Mouse (Mus musculus) MEL (cell line): ENCODE measurements around the gene Adnp. TPM values are rescaled to one million over a fixed set of nuclear protein-coding genes. Genes with fewer than 3 reads are reported as not detected.
A peak's percentile ranks its signal among the peaks of the same experiment; 100 is the strongest.

Source experiments
- DNase-seq: peaks from one replicate; pipeline ENCODE4 v3.0.0; 2011; ENCODE audit warnings: low read depth, low spot score
- H3K27ac ChIP-seq: 2 replicates; pipeline ENCODE4 v1.5.1; 2012; ENCODE audit warnings: low read depth, mild to moderate bottlenecking, control low read depth, low read length, moderate library complexity; ENCODE audit not compliant: control insufficient read depth
- H3K27me3 ChIP-seq, 2 experiments: fragments of 150-350 bp in 1 of 2; sonication (generic) in 1 of 2; 2 replicates each; pipeline ENCODE4 v1.6.1; 2012; ENCODE audit warnings: low read length in 2 of 2, mild to moderate bottlenecking in 2 of 2, improper control_type of control experiment in 1 of 2, moderate library complexity in 1 of 2; ENCODE audit not compliant: insufficient read depth in 2 of 2, control insufficient read depth in 1 of 2
- H3K36me3 ChIP-seq, 2 experiments: 2 replicates each; pipeline ENCODE4 v1.6.1; 2012 to 2014; ENCODE audit warnings: low read length in 2 of 2, improper control_type of control experiment in 1 of 2, inconsistent platforms in 1 of 2, mild to moderate bottlenecking in 1 of 2; ENCODE audit not compliant: insufficient read depth in 2 of 2, control insufficient read depth in 1 of 2
- H3K4me1 ChIP-seq, 2 experiments: fragments of 150-350 bp in 1 of 2; sonication (generic) in 1 of 2; 2 replicates each; pipeline ENCODE4 v1.6.1; 2012; ENCODE audit warnings: low read length in 2 of 2, improper control_type of control experiment in 1 of 2, mild to moderate bottlenecking in 1 of 2; ENCODE audit not compliant: insufficient read depth in 2 of 2, control insufficient read depth in 1 of 2
- H3K4me3 ChIP-seq, 2 experiments: fragments of 150-350 bp in 1 of 2; sonication (generic) in 1 of 2; 2 replicates each; pipeline ENCODE4 v1.5.1; 2012; ENCODE audit warnings: low read depth in 2 of 2, low read length in 2 of 2, mild to moderate bottlenecking in 2 of 2, moderate library complexity in 2 of 2, control low read depth in 1 of 2, improper control_type of control experiment in 1 of 2; ENCODE audit not compliant: control insufficient read depth in 1 of 2, insufficient read depth in 1 of 2
- H3K79me2 ChIP-seq: 2 replicates; pipeline ENCODE4 v1.6.1; 2012; ENCODE audit warnings: mild to moderate bottlenecking, low read length, moderate library complexity; ENCODE audit not compliant: control insufficient read depth, poor library complexity, insufficient read depth
- H3K9ac ChIP-seq: 2 replicates; pipeline ENCODE4 v1.6.1; 2012; ENCODE audit warnings: low read depth, mild to moderate bottlenecking, control low read depth, low read length, moderate library complexity; ENCODE audit not compliant: control insufficient read depth, poor library complexity, severe bottlenecking
- H3K9me3 ChIP-seq: fragments of 150-350 bp; sonication (generic); replicated peaks from 2 replicates; pipeline ENCODE4 v1.6.1; 2012; ENCODE audit warnings: mild to moderate bottlenecking, low read length, improper control_type of control experiment, moderate library complexity; ENCODE audit not compliant: insufficient read depth
- CHD2 ChIP-seq: IDR thresholded peaks from 2 replicates; pipeline ENCODE4 v1.6.1; 2011; ENCODE audit warnings: low read length, improper control_type of control experiment
- CTCF ChIP-seq, 3 experiments: IDR thresholded peaks in 2 of 3; conservative IDR thresholded peaks in 1 of 3; 2 replicates each; pipeline ENCODE4 v1.5.1; 2011 to 2012; ENCODE audit warnings: low read length in 3 of 3, low read depth in 2 of 3, mild to moderate bottlenecking in 2 of 3, improper control_type of control experiment in 1 of 3, inconsistent platforms in 1 of 3, mixed read lengths in 1 of 3, moderate library complexity in 1 of 3; ENCODE audit not compliant: control insufficient read depth in 1 of 3, insufficient read depth in 1 of 3, poor library complexity in 1 of 3, severe bottlenecking in 1 of 3
- ELF1 ChIP-seq: IDR thresholded peaks from 2 replicates; pipeline ENCODE4 v1.6.1; 2014; ENCODE audit warnings: low read depth, mild to moderate bottlenecking, inconsistent platforms, low read length, improper control_type of control experiment, moderate library complexity
- EP300 ChIP-seq, 2 experiments: IDR thresholded peaks; 2 replicates each; pipeline ENCODE4 v1.6.1; 2011; ENCODE audit warnings: improper control_type of control experiment in 2 of 2, low read length in 2 of 2, low read depth in 1 of 2, mild to moderate bottlenecking in 1 of 2
- GABPA ChIP-seq: IDR thresholded peaks from 2 replicates; pipeline ENCODE4 v1.6.1; 2012; ENCODE audit warnings: low read depth, mild to moderate bottlenecking, inconsistent platforms, low read length, improper control_type of control experiment, moderate library complexity
- GATA1 ChIP-seq: IDR thresholded peaks from 2 replicates; pipeline ENCODE4 v1.6.1; 2011; ENCODE audit warnings: low read depth, low read length, improper control_type of control experiment
- HCFC1 ChIP-seq: IDR thresholded peaks from 2 replicates; pipeline ENCODE4 v1.6.1; 2012; ENCODE audit warnings: low read depth, mild to moderate bottlenecking, inconsistent platforms, low read length, improper control_type of control experiment, moderate library complexity
- JUND ChIP-seq: IDR thresholded peaks from 2 replicates; pipeline ENCODE4 v1.6.1; 2011; ENCODE audit warnings: low read depth, mild to moderate bottlenecking, improper control_type of control experiment, low read length
- MAX ChIP-seq: IDR thresholded peaks from 2 replicates; pipeline ENCODE4 v1.6.1; 2011; ENCODE audit warnings: low read length, improper control_type of control experiment
- MXI1 ChIP-seq: IDR thresholded peaks from 2 replicates; pipeline ENCODE4 v1.6.1; 2011; ENCODE audit warnings: mild to moderate bottlenecking, low read depth, low read length, improper control_type of control experiment
- NELFE ChIP-seq: IDR thresholded peaks from 2 replicates; pipeline ENCODE4 v1.6.1; 2011; ENCODE audit warnings: low read depth, low read length, improper control_type of control experiment
- POLR2A ChIP-seq, 2 experiments: IDR thresholded peaks; 2 replicates each; pipeline ENCODE4 v1.6.1; 2011 to 2012; ENCODE audit warnings: low read length in 2 of 2, mild to moderate bottlenecking in 2 of 2, control low read depth in 1 of 2, improper control_type of control experiment in 1 of 2, low read depth in 1 of 2, moderate library complexity in 1 of 2; ENCODE audit not compliant: control insufficient read depth in 1 of 2, insufficient read depth in 1 of 2, poor library complexity in 1 of 2
- POLR2AphosphoS2 ChIP-seq: IDR thresholded peaks from 2 replicates; pipeline ENCODE4 v1.6.1; 2011; ENCODE audit warnings: low read length, improper control_type of control experiment
- SMC3 ChIP-seq: IDR thresholded peaks from 2 replicates; pipeline ENCODE4 v1.6.1; 2011; ENCODE audit warnings: low read depth, low read length, improper control_type of control experiment
- TAL1 ChIP-seq: IDR thresholded peaks from 2 replicates; pipeline ENCODE4 v1.6.1; 2012; ENCODE audit warnings: mild to moderate bottlenecking, inconsistent platforms, low read length, moderate library complexity, mixed read lengths
- TCF12 ChIP-seq: IDR thresholded peaks from 2 replicates; pipeline ENCODE4 v1.6.1; 2014; ENCODE audit warnings: low read depth, mild to moderate bottlenecking, inconsistent platforms, low read length, improper control_type of control experiment, moderate library complexity
- USF1 ChIP-seq: IDR thresholded peaks from 2 replicates; pipeline ENCODE4 v1.6.1; 2014; ENCODE audit warnings: low read depth, mild to moderate bottlenecking, inconsistent platforms, low read length, improper control_type of control experiment, moderate library complexity
- USF2 ChIP-seq, 2 experiments: IDR thresholded peaks; 2 replicates each; pipeline ENCODE4 v1.6.1; 2011 to 2012; ENCODE audit warnings: improper control_type of control experiment in 2 of 2, low read length in 2 of 2, borderline replicate concordance in 1 of 2, inconsistent platforms in 1 of 2, low read depth in 1 of 2, mild to moderate bottlenecking in 1 of 2; ENCODE audit not compliant: insufficient read depth in 1 of 2
- ZC3H11A ChIP-seq: IDR thresholded peaks from 2 replicates; pipeline ENCODE4 v1.6.1; 2012; ENCODE audit warnings: low read depth, mild to moderate bottlenecking, inconsistent platforms, low read length, improper control_type of control experiment
- ZMIZ1 ChIP-seq: IDR thresholded peaks from 2 replicates; pipeline ENCODE4 v1.6.1; 2012; ENCODE audit warnings: low read depth, mild to moderate bottlenecking, inconsistent platforms, low read length, improper control_type of control experiment, moderate library complexity
- polyA plus RNA-seq, 2 experiments: library from polyadenylated mRNA; stranded (reverse) in 1 of 2; unstranded in 1 of 2; fragments of >175 nt in 1 of 2; fragments of >200 nt in 1 of 2; gene quantifications; 2 replicates each; pipeline versions ENCODE4 v1.2.1 to v1.2.4; 2012; ENCODE audit warnings: low replicate concordance in 2 of 2, low read depth in 1 of 2; ENCODE audit not compliant: insufficient read length in 2 of 2, insufficient read depth in 1 of 2, missing spikeins in 1 of 2
- total RNA-seq: library from RNA; depleted of rRNA; stranded (reverse); fragments of 300-350 nt; gene quantifications from 2 replicates; pipeline ENCODE4 v1.2.3, GENCODE M21; 2012

Adnp gene
- total and polyA plus RNA-seq, 3 experiments = 2.3 to 29.4 (median 11.9) TPM

DNA sequence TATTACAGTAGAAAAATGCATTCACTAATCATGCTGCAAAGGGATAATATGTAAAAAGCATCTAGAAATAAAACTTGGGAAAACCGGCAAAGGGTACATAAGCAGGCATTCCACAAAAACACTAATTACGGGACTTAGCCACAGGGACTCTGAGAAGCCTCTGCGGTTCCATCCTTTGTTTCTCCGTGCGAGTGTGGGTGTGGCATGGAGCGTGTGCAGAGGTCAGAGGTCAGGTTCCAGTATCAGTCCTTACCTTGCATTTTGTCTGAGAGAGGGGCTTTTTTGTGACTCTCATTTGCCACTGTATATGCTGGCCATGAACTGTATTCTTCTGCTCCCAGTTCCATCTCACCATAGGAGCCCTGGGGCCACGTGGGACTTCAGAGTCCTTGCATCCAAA is 31.0 kb downstream of the Adnp start:
- Histone ChIP-seq H3K4me1 (no peaks in the 10 kb centered on the region), H3K27ac (no peak overlapping the region), H3K79me2 (no peaks in the 10 kb centered on the region), H3K9ac (no peak overlapping the region), H3K4me3 (no peak overlapping the region), H3K9me3 (no peaks in the 10 kb centered on the region), H3K36me3 (no peaks in the 10 kb centered on the region; a peak in 1 of 4 replicates), H3K27me3 (no peaks in the 10 kb centered on the region)
- TF ChIP-seq MXI1 (no peak), CTCF (IDR thresholded peaks at IDR 0.05 in 2 of 3, conservative IDR thresholded peaks at IDR 0.05 in 1 of 3; ENCODE audit: control insufficient read depth in 1 of 3, insufficient read depth in 1 of 3, low read depth in 2 of 3, low read length in 3 of 3, poor library complexity in 1 of 3, severe bottlenecking in 1 of 3) (no peak), POLR2AphosphoS2 (0 out of 2 replicates have a peak, but pooled peaks have one; percentile 40)
- no peak for DNase-seq

DNA sequence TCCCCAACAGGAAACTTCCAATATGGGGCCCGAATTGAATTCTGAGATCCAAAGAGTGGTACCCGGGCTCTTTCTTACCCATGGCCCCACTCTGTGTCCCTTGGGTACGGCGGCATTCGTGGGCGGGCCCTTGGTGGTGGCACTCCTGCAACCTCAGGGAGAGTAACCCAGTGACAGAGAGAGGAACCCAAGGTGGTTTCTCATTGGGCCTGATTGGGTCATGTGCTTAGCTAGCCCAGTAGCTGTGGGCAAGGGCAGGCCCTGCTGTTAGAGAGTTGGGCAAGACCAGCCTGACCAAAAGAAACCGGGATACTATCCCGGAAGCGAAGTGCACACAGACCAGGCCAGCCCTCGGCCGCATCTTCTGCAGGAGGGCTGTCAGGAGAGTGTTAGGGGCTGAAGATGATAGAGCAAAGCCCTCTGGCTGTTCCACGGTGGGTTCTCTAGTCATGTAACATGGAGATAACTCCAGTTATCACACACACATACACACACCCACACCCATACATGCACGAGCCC is 36.7 kb downstream of the Adnp start:
- peak overlapping the region; percentile 52 for H3K9ac ChIP-seq
- H3K36me3 ChIP-seq = no peaks in the 10 kb centered on the region
- TF ChIP-seq ZMIZ1 = no peak
- 0 out of 2 replicates have a peak, but pooled peaks have one; percentile 49 for TF ChIP-seq HCFC1
- TF ChIP-seq USF1 = peak; percentile 90
- peak in 1 of 2 experiments; percentile 47; a peak in 1 of 4 replicates for TF ChIP-seq USF2 (IDR thresholded peaks at IDR 0.05; ENCODE audit: borderline replicate concordance in 1 of 2, insufficient read depth in 1 of 2, low read depth in 1 of 2, low read length in 2 of 2)
- 0 out of 4 replicates have a peak, but pooled peaks of 1 of the 2 experiments have one; percentile 25 for TF ChIP-seq EP300 (IDR thresholded peaks at IDR 0.05; ENCODE audit: low read depth in 1 of 2, low read length in 2 of 2)
- peak; percentile 24; the same call in 1 of the 2 replicates for TF ChIP-seq GATA1
- no peak for TF ChIP-seq TAL1
- 0 out of 2 replicates have a peak, but pooled peaks have one; percentile 28 for TF ChIP-seq TCF12
- peak; percentile 68 for TF ChIP-seq MAX
- peak; percentile 30; the same call in 1 of the 2 replicates for TF ChIP-seq ELF1
- peak; percentile 27 to 47; a peak in 1 of 4 replicates for TF ChIP-seq POLR2A (IDR thresholded peaks at IDR 0.05; ENCODE audit: control insufficient read depth in 1 of 2, insufficient read depth in 1 of 2, low read depth in 1 of 2, low read length in 2 of 2, poor library complexity in 1 of 2)
- no peak for TF ChIP-seq ZC3H11A
- no peak for TF ChIP-seq JUND
- no peak for TF ChIP-seq CHD2
- no peak for TF ChIP-seq GABPA
- TF ChIP-seq NELFE = peak; percentile 42; the same call in 1 of the 2 replicates
- TF ChIP-seq SMC3 = no peak
- DNase-seq = peak; percentile 83
- no peak overlapping the region for H3K27ac ChIP-seq
- H3K4me3 ChIP-seq = peak overlapping the region; percentile 45 to 78
- H3K9me3 ChIP-seq = no peaks in the 10 kb centered on the region
- H3K4me1 ChIP-seq = no peaks in the 10 kb centered on the region; a peak in 1 of 4 replicates
- no peaks in the 10 kb centered on the region for H3K79me2 ChIP-seq
- H3K27me3 ChIP-seq = no peaks in the 10 kb centered on the region
